7 mouse cellular contexts compared by ENCODE assay signal in the genomic region with DNA sequence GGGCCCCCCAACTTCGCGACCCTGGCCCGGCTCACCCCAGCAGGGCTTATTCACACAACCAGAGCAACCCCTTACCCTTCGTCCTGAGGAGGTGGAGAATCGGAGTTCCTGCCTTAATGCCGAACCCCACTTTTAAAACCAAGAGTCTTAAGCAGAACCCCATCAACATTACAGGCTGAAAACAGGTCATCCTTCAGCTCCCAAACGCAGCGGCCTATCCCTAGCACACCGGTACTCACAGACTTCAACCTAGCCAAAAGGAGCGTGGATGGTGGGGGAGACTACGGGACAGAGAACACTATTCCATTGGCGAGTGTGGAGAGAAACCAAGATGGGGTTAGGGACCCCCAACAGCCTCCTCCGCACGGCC. TPM values are rescaled to one million over a fixed set of nuclear protein-coding genes. Genes with fewer than 3 reads are reported as not detected.
DNase-seq lines count a peak whose midpoint lies in the region; ATAC-seq and TF ChIP-seq lines count a peak whose summit lies in the region.

No protein-coding gene starts in this region.

- no peak for ATAC-seq in neural tube, embryonic 11.5 days (ENCODE audit: insufficient read depth, low FRiP score, low TSS enrichment)
- 0 out of 2 replicates have a peak, but pooled peaks have one; percentile 4 for ATAC-seq in forebrain, embryonic 13.5 days
- no peak for ATAC-seq in limb, embryonic 15.5 days (ENCODE audit: insufficient number of reproducible peaks, low FRiP score, low TSS enrichment, low read depth)
- ATAC-seq in stomach, postnatal 0 days (ENCODE audit: low FRiP score, low TSS enrichment): no peak

- peak overlapping the region; percentile 70 for H3K4me2 ChIP-seq in neural tube, embryonic 11.5 days (ENCODE audit: low read depth)
- H3K4me2 ChIP-seq in forebrain, embryonic 13.5 days: peak overlapping the region; percentile 91
- H3K4me2 ChIP-seq in limb, embryonic 15.5 days: peak overlapping the region; percentile 98
- peak overlapping the region; percentile 99 for H3K4me2 ChIP-seq in stomach, postnatal 0 days (replicated peaks; ENCODE audit: low read depth)

- no peak for TF ChIP-seq EP300 in stomach, postnatal 0 days (optimal IDR thresholded peaks at IDR 0.05)

- H3K27ac ChIP-seq in neural tube, embryonic 11.5 days (ENCODE audit: low read depth, low read length): peak overlapping the region; percentile 96
- H3K27ac ChIP-seq in forebrain, embryonic 13.5 days: peak overlapping the region; percentile 65
- peak overlapping the region; percentile 59 for H3K27ac ChIP-seq in limb, embryonic 15.5 days
- no peak overlapping the region for H3K27ac ChIP-seq in stomach, postnatal 0 days (replicated peaks)

- H3K36me3 ChIP-seq in neural tube, embryonic 11.5 days (ENCODE audit: control insufficient read depth, insufficient read depth, low read length): no peaks in the 10 kb centered on the region
- no peaks in the 10 kb centered on the region for H3K36me3 ChIP-seq in forebrain, embryonic 13.5 days (ENCODE audit: poor library complexity, severe bottlenecking)
- no peaks in the 10 kb centered on the region for H3K36me3 ChIP-seq in limb, embryonic 15.5 days
- H3K36me3 ChIP-seq in stomach, postnatal 0 days (ENCODE audit: control insufficient read depth, insufficient read depth, low read length): no peaks in the 10 kb centered on the region

- DNase-seq in neural tube, embryonic 11.5 days (ENCODE audit: low spot score): peak; percentile 48
- no peak for DNase-seq in neural tube, embryonic 10.5 days (ENCODE audit: extremely low spot score, low spot score)
- DNase-seq in stomach, postnatal 0 days (ENCODE audit: low spot score): no peak
- DNase-seq in thymus, postnatal 0 days (ENCODE audit: low spot score): no peak
- DNase-seq in frontal cortex, postnatal 10 days (ENCODE audit: low spot score in 2 of 2): no peak

- H3K9ac ChIP-seq in neural tube, embryonic 11.5 days (ENCODE audit: low read length): peak overlapping the region; percentile 88
- H3K9ac ChIP-seq in forebrain, embryonic 13.5 days: peak overlapping the region; percentile 79
- H3K9ac ChIP-seq in limb, embryonic 15.5 days: peak overlapping the region; percentile 64
- no peak overlapping the region; the same call in 1 of the 2 replicates for H3K9ac ChIP-seq in stomach, postnatal 0 days (ENCODE audit: low read length)

- WGBS in neural tube, embryonic 11.5 days: under 1% methylated on average over 14 of the region's 14 CpGs
- under 1% methylated on average over 14 of the region's 14 CpGs for WGBS in forebrain, embryonic 13.5 days
- 1% methylated on average over 14 of the region's 14 CpGs for WGBS in limb, embryonic 15.5 days
- 2% methylated on average over 14 of the region's 14 CpGs for WGBS in stomach, postnatal 0 days

- H3K9me3 ChIP-seq in neural tube, embryonic 11.5 days (ENCODE audit: control insufficient read depth, low read length): no peaks in the 10 kb centered on the region
- no peaks in the 10 kb centered on the region for H3K9me3 ChIP-seq in forebrain, embryonic 13.5 days (replicated peaks)
- no peaks in the 10 kb centered on the region for H3K9me3 ChIP-seq in limb, embryonic 15.5 days
- no peaks in the 10 kb centered on the region for H3K9me3 ChIP-seq in stomach, postnatal 0 days (ENCODE audit: control insufficient read depth, low read length)

- H3K4me1 ChIP-seq in neural tube, embryonic 11.5 days (ENCODE audit: control insufficient read depth, insufficient read depth, low read length): peaks cover 35% of the 10 kb centered on the region
- H3K4me1 ChIP-seq in forebrain, embryonic 13.5 days: peaks cover 55% of the 10 kb centered on the region
- peaks cover 49% of the 10 kb centered on the region for H3K4me1 ChIP-seq in limb, embryonic 15.5 days
- H3K4me1 ChIP-seq in stomach, postnatal 0 days (replicated peaks; ENCODE audit: control insufficient read depth, insufficient read depth): peaks cover 13% of the 10 kb centered on the region

- peak overlapping the region; percentile 58 for H3K4me3 ChIP-seq in neural tube, embryonic 11.5 days (ENCODE audit: low read depth, low read length)
- H3K4me3 ChIP-seq in forebrain, embryonic 13.5 days: peak overlapping the region; percentile 66
- H3K4me3 ChIP-seq in limb, embryonic 15.5 days: peak overlapping the region; percentile 72
- H3K4me3 ChIP-seq in stomach, postnatal 0 days (ENCODE audit: low read depth, low read length): peak overlapping the region; percentile 56

- TF ChIP-seq CTCF in stomach, postnatal 0 days (IDR thresholded peaks at IDR 0.05; ENCODE audit: low read depth): no peak

- peaks cover 44% of the 10 kb centered on the region for H3K27me3 ChIP-seq in neural tube, embryonic 11.5 days (ENCODE audit: control insufficient read depth, insufficient read depth, low read length)
- peaks cover 54% of the 10 kb centered on the region for H3K27me3 ChIP-seq in forebrain, embryonic 13.5 days
- peaks cover 33% of the 10 kb centered on the region for H3K27me3 ChIP-seq in limb, embryonic 15.5 days
- no peaks in the 10 kb centered on the region for H3K27me3 ChIP-seq in stomach, postnatal 0 days (ENCODE audit: control insufficient read depth, insufficient read depth, low read length)

RNA-seq across cellular contexts. Expression of a gene that starts 0.6 kb away (rescaled TPM):
- 32.7 and 36.5 TPM in 2 replicates for polyA plus RNA-seq in neural tube, embryonic 11.5 days (2014; fragmentation: Nextera tagmentation; extraction: Ambion mirVana)
- polyA plus RNA-seq in forebrain, embryonic 13.5 days (2015; fragmentation: Nextera tagmentation; extraction: Ambion mirVana): 18.7 and 23.4 TPM in 2 replicates
- polyA plus RNA-seq in limb, embryonic 15.5 days (2015; fragmentation: Nextera tagmentation; extraction: Ambion mirVana): 57.9 and 59.2 TPM in 2 replicates
- polyA plus RNA-seq in stomach, postnatal 0 days (2015; fragmentation: Nextera tagmentation; extraction: Ambion mirVana): 25.8 and 29.2 TPM in 2 replicates
- 0.82 and 1.0 TPM in 2 replicates for polyA plus RNA-seq in thymus, postnatal 0 days (2015; fragmentation: Nextera tagmentation; extraction: Ambion mirVana)

RNA-seq across cellular contexts. Expression of a gene that starts 15.7 kb away (rescaled TPM):
- 20.5 and 21.6 TPM in 2 replicates for polyA plus RNA-seq in neural tube, embryonic 11.5 days (2014; fragmentation: Nextera tagmentation; extraction: Ambion mirVana)
- polyA plus RNA-seq in forebrain, embryonic 13.5 days (2015; fragmentation: Nextera tagmentation; extraction: Ambion mirVana): 16.0 and 16.3 TPM in 2 replicates
- polyA plus RNA-seq in limb, embryonic 15.5 days (2015; fragmentation: Nextera tagmentation; extraction: Ambion mirVana): 30.4 and 34.4 TPM in 2 replicates
- 8.9 and 11.7 TPM in 2 replicates for polyA plus RNA-seq in stomach, postnatal 0 days (2015; fragmentation: Nextera tagmentation; extraction: Ambion mirVana)
- 5.3 and 6.0 TPM in 2 replicates for polyA plus RNA-seq in thymus, postnatal 0 days (2015; fragmentation: Nextera tagmentation; extraction: Ambion mirVana)

RNA-seq across cellular contexts. Expression of a gene that starts 27.7 kb away (rescaled TPM):
- 16.3 and 18.3 TPM in 2 replicates for polyA plus RNA-seq in neural tube, embryonic 11.5 days (2014; fragmentation: Nextera tagmentation; extraction: Ambion mirVana)
- 24.1 and 27.5 TPM in 2 replicates for polyA plus RNA-seq in forebrain, embryonic 13.5 days (2015; fragmentation: Nextera tagmentation; extraction: Ambion mirVana)
- 94.4 and 106 TPM in 2 replicates for polyA plus RNA-seq in limb, embryonic 15.5 days (2015; fragmentation: Nextera tagmentation; extraction: Ambion mirVana)
- polyA plus RNA-seq in stomach, postnatal 0 days (2015; fragmentation: Nextera tagmentation; extraction: Ambion mirVana): 43.0 and 44.8 TPM in 2 replicates
- polyA plus RNA-seq in thymus, postnatal 0 days (2015; fragmentation: Nextera tagmentation; extraction: Ambion mirVana): 17.4 and 18.1 TPM in 2 replicates

RNA-seq across cellular contexts. Expression of a gene that starts 39.7 kb away (rescaled TPM):
- polyA plus RNA-seq in neural tube, embryonic 11.5 days (2014; fragmentation: Nextera tagmentation; extraction: Ambion mirVana): 0.20 TPM in 1 of 2 replicates, not detected in the other
- 0.06 and 0.13 TPM in 2 replicates for polyA plus RNA-seq in forebrain, embryonic 13.5 days (2015; fragmentation: Nextera tagmentation; extraction: Ambion mirVana)
- polyA plus RNA-seq in limb, embryonic 15.5 days (2015; fragmentation: Nextera tagmentation; extraction: Ambion mirVana): 0.20 and 0.23 TPM in 2 replicates
- polyA plus RNA-seq in stomach, postnatal 0 days (2015; fragmentation: Nextera tagmentation; extraction: Ambion mirVana): 0.33 and 0.41 TPM in 2 replicates
- not detected in 2 replicates for polyA plus RNA-seq in thymus, postnatal 0 days (2015; fragmentation: Nextera tagmentation; extraction: Ambion mirVana)

RNA-seq across cellular contexts. Expression of a gene that starts 41.2 kb away (rescaled TPM):
- polyA plus RNA-seq in neural tube, embryonic 11.5 days (2014; fragmentation: Nextera tagmentation; extraction: Ambion mirVana): 13.7 and 15.9 TPM in 2 replicates
- polyA plus RNA-seq in forebrain, embryonic 13.5 days (2015; fragmentation: Nextera tagmentation; extraction: Ambion mirVana): 9.5 and 10.9 TPM in 2 replicates
- polyA plus RNA-seq in limb, embryonic 15.5 days (2015; fragmentation: Nextera tagmentation; extraction: Ambion mirVana): 59.6 and 64.2 TPM in 2 replicates
- polyA plus RNA-seq in stomach, postnatal 0 days (2015; fragmentation: Nextera tagmentation; extraction: Ambion mirVana): 34.8 and 36.6 TPM in 2 replicates
- polyA plus RNA-seq in thymus, postnatal 0 days (2015; fragmentation: Nextera tagmentation; extraction: Ambion mirVana): 12.4 and 13.2 TPM in 2 replicates
